Mouse (Mus musculus) embryonic fibroblast, embryonic 13.5 days (primary cell): ENCODE measurements around the gene Igsf21. TPM values are rescaled to one million over a fixed set of nuclear protein-coding genes. Genes with fewer than 3 reads are reported as not detected.

Experiments used
- H3K27ac ChIP-seq: 2 replicates; pipeline ENCODE4 v1.5.1; 2012; ENCODE audit warnings: low read length, control low read depth, inconsistent platforms; ENCODE audit not compliant: insufficient read depth
- H3K4me1 ChIP-seq: 2 replicates; pipeline ENCODE4 v1.6.1; 2011; ENCODE audit warnings: low read length; ENCODE audit not compliant: control insufficient read depth, insufficient read depth
- H3K4me3 ChIP-seq: 2 replicates; pipeline ENCODE4 v1.5.1; 2011; ENCODE audit warnings: mild to moderate bottlenecking, control low read depth, low read length; ENCODE audit not compliant: insufficient read depth
- CTCF ChIP-seq: IDR thresholded peaks from 2 replicates; pipeline ENCODE4 v1.5.1; 2011; ENCODE audit warnings: mild to moderate bottlenecking, control low read depth, low read length, moderate library complexity, borderline replicate concordance; ENCODE audit not compliant: insufficient read depth
- POLR2A ChIP-seq: IDR thresholded peaks from 2 replicates; pipeline ENCODE4 v1.6.1; 2011; ENCODE audit warnings: low read depth, mild to moderate bottlenecking, control low read depth, low read length, moderate library complexity
- polyA plus RNA-seq: library from polyadenylated mRNA; stranded (reverse); fragments of >200 nt; gene quantifications from 2 replicates; pipeline ENCODE4 v1.2.4, GENCODE M21; 2011; ENCODE audit warnings: low read depth; ENCODE audit not compliant: missing spikeins, insufficient read length

Gene Igsf21
- polyA plus RNA-seq, 1 experiment: not detected

GRCm38 (mm10) chr4:140038586-140039411, 207.8 kb downstream of the Igsf21 start:
- TF ChIP-seq POLR2A (no peak), CTCF (no peak)
- H3K27ac ChIP-seq: no peak overlapping the region
- H3K4me1 ChIP-seq: no peaks in the 10 kb centered on the region
- H3K4me3 ChIP-seq: no peak overlapping the region

GRCm38 (mm10) chr4:140037784-140038387, 208.7 kb downstream of the Igsf21 start:
- no peaks in the 10 kb centered on the region for H3K4me1 ChIP-seq
- H3K27ac ChIP-seq: no peak overlapping the region
- no peak overlapping the region for H3K4me3 ChIP-seq
- TF ChIP-seq POLR2A (no peak), CTCF (no peak)

DNA sequence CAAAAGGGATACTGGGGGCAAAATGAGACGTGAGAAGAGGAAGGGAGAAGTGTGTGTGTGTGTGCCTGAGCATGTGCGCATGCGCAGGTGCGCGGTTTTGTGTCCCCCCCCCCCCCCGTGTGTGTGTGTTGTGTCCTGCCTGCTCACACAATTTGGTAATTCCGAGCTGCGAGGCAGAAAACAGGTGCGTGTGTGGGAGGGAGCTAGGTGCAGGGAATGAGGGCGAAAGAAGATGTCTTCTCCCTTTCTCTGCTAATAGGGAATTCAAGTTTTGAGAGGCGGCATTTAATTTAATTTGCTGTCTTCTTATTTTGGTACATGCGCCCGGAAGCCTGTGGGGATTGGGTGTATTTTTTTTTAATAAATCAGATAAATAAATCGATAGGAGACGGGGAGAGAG, 211.4 kb downstream of the Igsf21 start:
- TF ChIP-seq CTCF: no peak
- no peak for TF ChIP-seq POLR2A
- Histone ChIP-seq H3K4me3 (no peak overlapping the region), H3K27ac (no peak overlapping the region), H3K4me1 (no peaks in the 10 kb centered on the region)

- H3K27ac ChIP-seq: no peak overlapping the region
- no peaks in the 10 kb centered on the region for H3K4me1 ChIP-seq
- no peak overlapping the region for H3K4me3 ChIP-seq
- 0 out of 2 replicates have a peak, but pooled peaks have one; percentile 6 for TF ChIP-seq CTCF
- TF ChIP-seq POLR2A: no peak
Measured at GRCm38 (mm10) chr4:140033394-140033793, 213.2 kb downstream of the Igsf21 start.

DNA sequence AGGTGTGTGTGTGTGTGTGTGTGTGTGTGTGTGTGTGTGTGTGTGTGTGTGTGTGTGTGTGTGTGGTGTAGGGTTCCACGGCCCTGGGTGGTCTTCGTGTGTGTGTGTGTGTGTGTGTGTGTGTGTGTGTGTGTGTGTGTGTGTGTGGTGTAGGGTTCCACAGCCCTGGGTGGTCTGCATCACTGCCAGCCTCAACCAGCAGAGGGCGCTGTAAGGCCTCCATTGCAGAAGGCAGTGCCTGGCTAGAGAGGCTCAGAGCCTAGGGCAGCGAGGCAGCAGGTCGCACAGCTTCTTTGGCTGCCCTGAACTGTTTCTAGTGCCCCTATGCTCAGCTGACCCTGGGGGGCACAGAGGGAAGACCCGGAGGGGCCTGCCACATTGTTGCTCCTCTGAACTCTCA, 216.2 kb downstream of the Igsf21 start:
- H3K4me3 ChIP-seq: no peak overlapping the region
- TF ChIP-seq POLR2A: no peak
- peak; percentile 59; the same call in 1 of the 2 replicates for TF ChIP-seq CTCF
- no peaks in the 10 kb centered on the region for H3K4me1 ChIP-seq
- H3K27ac ChIP-seq: no peak overlapping the region

GRCm38 (mm10) chr4:140030040-140030386, 216.6 kb downstream of the Igsf21 start:
- Histone ChIP-seq H3K4me3 (no peak overlapping the region), H3K4me1 (no peaks in the 10 kb centered on the region), H3K27ac (no peak overlapping the region)
- TF ChIP-seq CTCF (no peak), POLR2A (no peak)

- H3K27ac ChIP-seq: no peak overlapping the region
Measured at GRCm38 (mm10) chr4:140029324-140030039, 217.1 kb downstream of the Igsf21 start.

DNA sequence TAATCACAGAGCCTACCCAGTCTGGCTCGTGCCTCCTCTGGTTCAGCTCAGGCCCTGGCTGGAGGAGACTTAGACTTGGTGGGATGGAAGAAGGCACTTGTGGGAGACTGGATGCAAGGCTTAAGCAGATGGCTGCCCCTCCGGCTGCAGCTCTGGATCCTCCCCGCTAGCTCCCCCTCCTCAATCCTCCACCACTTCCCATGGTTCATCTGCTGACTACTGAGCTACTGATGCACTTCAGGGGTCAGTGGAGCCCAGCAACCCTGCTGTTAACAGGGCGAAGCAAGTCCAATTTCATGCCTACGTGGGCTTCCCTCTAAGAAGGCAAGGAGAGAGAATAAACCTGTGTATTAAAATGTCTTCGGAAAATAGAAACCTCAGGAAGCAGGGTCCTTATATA, 222.8 kb downstream of the Igsf21 start:
- no peak for TF ChIP-seq CTCF
- H3K27ac ChIP-seq: no peak overlapping the region
- H3K4me3 ChIP-seq: no peak overlapping the region
- no peaks in the 10 kb centered on the region for H3K4me1 ChIP-seq

More at GRCm38 (mm10) chr4:140029324-140030039, 217.1 kb downstream of the Igsf21 start:
- TF ChIP-seq CTCF (no peak), POLR2A (no peak)
- no peak overlapping the region for H3K4me3 ChIP-seq
- H3K4me1 ChIP-seq: no peaks in the 10 kb centered on the region

GRCm38 (mm10) chr4:140015916-140016315, 230.7 kb downstream of the Igsf21 start:
- no peak overlapping the region for H3K4me3 ChIP-seq
- H3K4me1 ChIP-seq: no peaks in the 10 kb centered on the region
- H3K27ac ChIP-seq: no peak overlapping the region
- TF ChIP-seq CTCF (no peak), POLR2A (no peak)
